Mouse (Mus musculus) liver, embryonic 14.5 days (tissue): Measurements from ENCODE around the gene Sh3bp2. TPM values are rescaled to one million over a fixed set of nuclear protein-coding genes. Genes with fewer than 3 reads are reported as not detected.
A peak's percentile ranks its signal among the peaks of the same experiment; 100 is the strongest.

Experiments
- ATAC-seq: fragments of 200-750 bp; cut with Nextera tagmentation; 2 replicates; pipeline ENCODE4 v1.8.0; 2017; ENCODE audit warnings: moderate number of reproducible peaks, mild to moderate bottlenecking, moderate library complexity; ENCODE audit not compliant: insufficient read depth
- DNase-seq, 3 experiments: peaks; one replicate each; pipeline ENCODE4 v3.0.0-alpha.2; 2012 to 2013; ENCODE audit warnings: low read depth in 3 of 3, low spot score in 3 of 3
- H3K27ac ChIP-seq: fragments of 300-500 bp; sonication (generic); 2 replicates; pipeline ENCODE4 v1.5.1; 2014; ENCODE audit warnings: moderate library complexity, mild to moderate bottlenecking, control low read depth, inconsistent platforms
- H3K27me3 ChIP-seq: fragments of 300-500 bp; sonication (generic); 2 replicates; pipeline ENCODE4 v1.6.1; 2014; ENCODE audit warnings: mild to moderate bottlenecking, low read length, moderate library complexity; ENCODE audit not compliant: control insufficient read depth, insufficient read depth
- H3K36me3 ChIP-seq: fragments of 300-500 bp; sonication (generic); replicated peaks from 2 replicates; pipeline ENCODE4 v1.6.1; 2014; ENCODE audit warnings: low read depth; ENCODE audit not compliant: control insufficient read depth, insufficient read depth
- H3K4me1 ChIP-seq, 2 experiments: fragments of 200-500 bp in 1 of 2; fragments of 300-500 bp in 1 of 2; sonication (generic) in 1 of 2; replicated peaks; 2 replicates each; pipeline ENCODE4 v1.6.1; 2012 to 2014; ENCODE audit warnings: antibody characterized with exemption in 1 of 2, inconsistent platforms in 1 of 2, low read length in 1 of 2; ENCODE audit not compliant: control insufficient read depth in 2 of 2, insufficient read depth in 2 of 2
- H3K4me2 ChIP-seq: fragments of 300-500 bp; sonication (generic); 2 replicates; pipeline ENCODE4 v1.6.1; 2014; ENCODE audit warnings: low read depth, mild to moderate bottlenecking, control low read depth, moderate library complexity
- H3K4me3 ChIP-seq, 2 experiments: fragments of 200-500 bp in 1 of 2; fragments of 300-500 bp in 1 of 2; sonication (generic) in 1 of 2; 2 replicates each; pipeline ENCODE4 v1.5.1; 2012 to 2014; ENCODE audit warnings: low read depth in 2 of 2, low read length in 2 of 2, mild to moderate bottlenecking in 2 of 2, control low read depth in 1 of 2, inconsistent platforms in 1 of 2, moderate library complexity in 1 of 2; ENCODE audit not compliant: insufficient read depth in 1 of 2
- H3K9ac ChIP-seq: fragments of 300-500 bp; sonication (generic); replicated peaks from 2 replicates; pipeline ENCODE4 v1.6.1; 2014; ENCODE audit warnings: mild to moderate bottlenecking, control low read depth, moderate library complexity
- H3K9me3 ChIP-seq: fragments of 300-500 bp; sonication (generic); 2 replicates; pipeline ENCODE4 v1.6.1; 2016; ENCODE audit warnings: low read length, mixed read lengths; ENCODE audit not compliant: control insufficient read depth
- CTCF ChIP-seq: IDR thresholded peaks from 2 replicates; pipeline ENCODE4 v1.5.1; 2016; ENCODE audit warnings: antibody characterized with exemption, low read depth, control low read depth
- EP300 ChIP-seq: IDR thresholded peaks from 2 replicates; pipeline ENCODE4 v1.6.1; 2016; ENCODE audit warnings: antibody characterized with exemption, low read depth
- WGBS: fragments of 180-500 bp; shearing (Covaris S2); extraction: QIAGEN DNeasy Blood & Tissue Kit; methylation state at CpG from one replicate; pipeline ENCODE4 v1.1.7; 2014; ENCODE audit not compliant: insufficient replicate concordance; 5-methylcytosine and 5-hydroxymethylcytosine counted together
- polyA plus RNA-seq, 2 experiments: library from polyadenylated mRNA; depleted of rRNA in 1 of 2; stranded (reverse) in 1 of 2; unstranded in 1 of 2; fragments of >200 nt; fragmentation: Nextera tagmentation in 1 of 2; extraction: Ambion mirVana in 1 of 2; gene quantifications; 2 replicates each; pipeline versions ENCODE4 v1.2.1 to v1.2.3; 2012 to 2014

Sh3bp2 gene
- polyA plus RNA-seq (2012; rRNA removed) (4.6 and 5.2 TPM in 2 replicates), polyA plus RNA-seq (2014; fragmentation: Nextera tagmentation; extraction: Ambion mirVana) (3.5 and 4.9 TPM in 2 replicates)

- Histone ChIP-seq H3K4me3 (peak within 1 kb of the TSS; percentile 56 to 62), H3K36me3 (no peaks in the 10 kb centered on the region), H3K9ac (peak within 1 kb of the TSS; percentile 46), H3K4me1 (peaks cover 8 to 26% of the 10 kb centered on the region in 2 experiments), H3K4me2 (peak within 1 kb of the TSS; percentile 59), H3K27ac (peak within 1 kb of the TSS; percentile 0), H3K9me3 (no peaks in the 10 kb centered on the region), H3K27me3 (no peaks in the 10 kb centered on the region; the same call in 1 of the 2 replicates)
- 1% methylated on average over 38 of the region's 38 CpGs for WGBS
- DNase-seq: peak; percentile 83 to 87 (median 83)
- TF ChIP-seq EP300 (no peak), CTCF (peak; percentile 45)
- peak; percentile 93 for ATAC-seq
Measured at GRCm38 (mm10) chr5:34525663-34526476, at the start of gene Sh3bp2. Sh3bp2 (plus strand) TSS chr5:34525838.

DNA sequence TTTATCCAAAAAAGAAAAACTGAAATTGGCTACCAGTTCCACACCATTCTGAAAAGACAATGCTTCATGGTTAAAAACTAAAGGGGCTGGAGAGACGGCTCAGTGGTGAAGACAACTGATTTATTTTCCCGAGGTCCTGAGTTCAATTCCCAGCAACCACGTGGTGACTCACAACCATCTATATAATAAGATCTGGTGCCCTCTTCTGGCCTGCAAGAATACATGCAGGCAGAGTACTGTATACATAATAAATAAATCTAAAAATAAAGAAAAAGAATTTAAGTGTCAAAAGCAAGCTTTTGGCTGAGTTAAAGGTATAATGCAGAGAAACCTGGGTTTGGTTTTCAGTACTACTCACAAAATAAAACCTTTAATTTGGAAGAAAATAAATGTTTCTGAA lies 44.7 kb upstream of the Sh3bp2 start:
- Histone ChIP-seq H3K36me3 (peaks cover 8% of the 10 kb centered on the region), H3K4me3 (no peak overlapping the region), H3K27ac (no peak overlapping the region), H3K4me1 (no peaks in the 10 kb centered on the region), H3K9ac (no peak overlapping the region), H3K27me3 (no peaks in the 10 kb centered on the region), H3K4me2 (no peak overlapping the region), H3K9me3 (no peaks in the 10 kb centered on the region)
- DNase-seq: no peak
- 78% methylated on average over 3 of the region's 3 CpGs for WGBS
- no peak for ATAC-seq
- no peak for TF ChIP-seq EP300
- peak; percentile 27; the same call in 1 of the 2 replicates for TF ChIP-seq CTCF

- H3K9me3 ChIP-seq: no peaks in the 10 kb centered on the region
- H3K36me3 ChIP-seq: peaks cover 3% of the 10 kb centered on the region; the same call in 1 of the 2 replicates
- no peak overlapping the region for H3K9ac ChIP-seq
- 80% methylated on average over 15 of the region's 15 CpGs for WGBS
- H3K4me2 ChIP-seq: no peak overlapping the region
- no peak for TF ChIP-seq EP300
- no peak for TF ChIP-seq CTCF
- DNase-seq: no peak
- no peak overlapping the region for H3K27ac ChIP-seq
- H3K4me3 ChIP-seq: no peak overlapping the region
- no peaks in the 10 kb centered on the region for H3K27me3 ChIP-seq
- no peaks in the 10 kb centered on the region for H3K4me1 ChIP-seq
- ATAC-seq: no peak
Measured at GRCm38 (mm10) chr5:34485731-34486130, 39.9 kb upstream of the Sh3bp2 start.

- DNase-seq: no peak
- H3K4me2 ChIP-seq: no peak overlapping the region
- no peak overlapping the region for H3K4me3 ChIP-seq
- TF ChIP-seq CTCF: no peak
- no peak for TF ChIP-seq EP300
- H3K4me1 ChIP-seq: no peaks in the 10 kb centered on the region
- no peak overlapping the region for H3K9ac ChIP-seq
- no peaks in the 10 kb centered on the region for H3K27me3 ChIP-seq
- ATAC-seq: no peak
- H3K9me3 ChIP-seq: no peaks in the 10 kb centered on the region
- 68% methylated on average over 6 of the region's 6 CpGs for WGBS
- no peaks in the 10 kb centered on the region; the same call in 1 of the 2 replicates for H3K36me3 ChIP-seq
- no peak overlapping the region for H3K27ac ChIP-seq
Measured at GRCm38 (mm10) chr5:34487320-34488090, 38.1 kb upstream of the Sh3bp2 start.
